Mouse (Mus musculus) MEL (cell line): ENCODE measurements around the gene Fxyd2. TPM values are rescaled to one million over a fixed set of nuclear protein-coding genes. Genes with fewer than 3 reads are reported as not detected.

Experiments
- DNase-seq: peaks from one replicate; pipeline ENCODE4 v3.0.0; 2011; ENCODE audit warnings: low read depth, low spot score
- H3K27ac ChIP-seq: 2 replicates; pipeline ENCODE4 v1.5.1; 2012; ENCODE audit warnings: low read depth, mild to moderate bottlenecking, control low read depth, low read length, moderate library complexity; ENCODE audit not compliant: control insufficient read depth
- H3K27me3 ChIP-seq, 2 experiments: fragments of 150-350 bp in 1 of 2; sonication (generic) in 1 of 2; 2 replicates each; pipeline ENCODE4 v1.6.1; 2012; ENCODE audit warnings: low read length in 2 of 2, mild to moderate bottlenecking in 2 of 2, improper control_type of control experiment in 1 of 2, moderate library complexity in 1 of 2; ENCODE audit not compliant: insufficient read depth in 2 of 2, control insufficient read depth in 1 of 2
- H3K36me3 ChIP-seq, 2 experiments: 2 replicates each; pipeline ENCODE4 v1.6.1; 2012 to 2014; ENCODE audit warnings: low read length in 2 of 2, improper control_type of control experiment in 1 of 2, inconsistent platforms in 1 of 2, mild to moderate bottlenecking in 1 of 2; ENCODE audit not compliant: insufficient read depth in 2 of 2, control insufficient read depth in 1 of 2
- H3K4me1 ChIP-seq, 2 experiments: fragments of 150-350 bp in 1 of 2; sonication (generic) in 1 of 2; 2 replicates each; pipeline ENCODE4 v1.6.1; 2012; ENCODE audit warnings: low read length in 2 of 2, improper control_type of control experiment in 1 of 2, mild to moderate bottlenecking in 1 of 2; ENCODE audit not compliant: insufficient read depth in 2 of 2, control insufficient read depth in 1 of 2
- H3K4me3 ChIP-seq, 2 experiments: fragments of 150-350 bp in 1 of 2; sonication (generic) in 1 of 2; 2 replicates each; pipeline ENCODE4 v1.5.1; 2012; ENCODE audit warnings: low read depth in 2 of 2, low read length in 2 of 2, mild to moderate bottlenecking in 2 of 2, moderate library complexity in 2 of 2, control low read depth in 1 of 2, improper control_type of control experiment in 1 of 2; ENCODE audit not compliant: control insufficient read depth in 1 of 2, insufficient read depth in 1 of 2
- H3K79me2 ChIP-seq: 2 replicates; pipeline ENCODE4 v1.6.1; 2012; ENCODE audit warnings: mild to moderate bottlenecking, low read length, moderate library complexity; ENCODE audit not compliant: control insufficient read depth, poor library complexity, insufficient read depth
- H3K9ac ChIP-seq: 2 replicates; pipeline ENCODE4 v1.6.1; 2012; ENCODE audit warnings: low read depth, mild to moderate bottlenecking, control low read depth, low read length, moderate library complexity; ENCODE audit not compliant: control insufficient read depth, poor library complexity, severe bottlenecking
- H3K9me3 ChIP-seq: fragments of 150-350 bp; sonication (generic); replicated peaks from 2 replicates; pipeline ENCODE4 v1.6.1; 2012; ENCODE audit warnings: mild to moderate bottlenecking, low read length, improper control_type of control experiment, moderate library complexity; ENCODE audit not compliant: insufficient read depth
- BHLHE40 ChIP-seq: IDR thresholded peaks from 2 replicates; pipeline ENCODE4 v1.6.1; 2012; ENCODE audit warnings: low read depth, mild to moderate bottlenecking, inconsistent platforms, low read length, improper control_type of control experiment, borderline replicate concordance
- CHD1 ChIP-seq: IDR thresholded peaks from 2 replicates; pipeline ENCODE4 v1.6.1; 2012; ENCODE audit warnings: low read depth, mild to moderate bottlenecking, inconsistent platforms, low read length, improper control_type of control experiment
- EP300 ChIP-seq, 2 experiments: IDR thresholded peaks; 2 replicates each; pipeline ENCODE4 v1.6.1; 2011; ENCODE audit warnings: improper control_type of control experiment in 2 of 2, low read length in 2 of 2, low read depth in 1 of 2, mild to moderate bottlenecking in 1 of 2
- GATA1 ChIP-seq: IDR thresholded peaks from 2 replicates; pipeline ENCODE4 v1.6.1; 2011; ENCODE audit warnings: low read depth, low read length, improper control_type of control experiment
- JUND ChIP-seq: IDR thresholded peaks from 2 replicates; pipeline ENCODE4 v1.6.1; 2011; ENCODE audit warnings: low read depth, mild to moderate bottlenecking, improper control_type of control experiment, low read length
- KAT2A ChIP-seq: conservative IDR thresholded peaks from 2 replicates; pipeline ENCODE4 v1.6.1; 2012; ENCODE audit warnings: low read depth, low read length, improper control_type of control experiment, inconsistent platforms
- MAX ChIP-seq: IDR thresholded peaks from 2 replicates; pipeline ENCODE4 v1.6.1; 2011; ENCODE audit warnings: low read length, improper control_type of control experiment
- MEF2A ChIP-seq: IDR thresholded peaks from 2 replicates; pipeline ENCODE4 v1.6.1; 2014; ENCODE audit warnings: low read depth, mild to moderate bottlenecking, inconsistent platforms, low read length, improper control_type of control experiment; ENCODE audit not compliant: poor library complexity, insufficient replicate concordance, severe bottlenecking; ENCODE audit errors: extremely low read depth
- MXI1 ChIP-seq: IDR thresholded peaks from 2 replicates; pipeline ENCODE4 v1.6.1; 2011; ENCODE audit warnings: mild to moderate bottlenecking, low read depth, low read length, improper control_type of control experiment
- MYB ChIP-seq: IDR thresholded peaks from 2 replicates; pipeline ENCODE4 v1.6.1; 2011; ENCODE audit warnings: mild to moderate bottlenecking, low read depth, low read length, improper control_type of control experiment
- MYC ChIP-seq: IDR thresholded peaks from 2 replicates; pipeline ENCODE4 v1.6.1; 2011; ENCODE audit warnings: low read depth, mild to moderate bottlenecking, low read length, improper control_type of control experiment, moderate library complexity
- NELFE ChIP-seq: IDR thresholded peaks from 2 replicates; pipeline ENCODE4 v1.6.1; 2011; ENCODE audit warnings: low read depth, low read length, improper control_type of control experiment
- NRF1 ChIP-seq: IDR thresholded peaks from 2 replicates; pipeline ENCODE4 v1.6.1; 2014; ENCODE audit warnings: low read depth, mild to moderate bottlenecking, inconsistent platforms, low read length, improper control_type of control experiment, moderate library complexity; ENCODE audit not compliant: poor library complexity, insufficient read depth, severe bottlenecking
- POLR2A ChIP-seq, 2 experiments: IDR thresholded peaks; 2 replicates each; pipeline ENCODE4 v1.6.1; 2011 to 2012; ENCODE audit warnings: low read length in 2 of 2, mild to moderate bottlenecking in 2 of 2, control low read depth in 1 of 2, improper control_type of control experiment in 1 of 2, low read depth in 1 of 2, moderate library complexity in 1 of 2; ENCODE audit not compliant: control insufficient read depth in 1 of 2, insufficient read depth in 1 of 2, poor library complexity in 1 of 2
- SMC3 ChIP-seq: IDR thresholded peaks from 2 replicates; pipeline ENCODE4 v1.6.1; 2011; ENCODE audit warnings: low read depth, low read length, improper control_type of control experiment
- TCF12 ChIP-seq: IDR thresholded peaks from 2 replicates; pipeline ENCODE4 v1.6.1; 2014; ENCODE audit warnings: low read depth, mild to moderate bottlenecking, inconsistent platforms, low read length, improper control_type of control experiment, moderate library complexity
- USF1 ChIP-seq: IDR thresholded peaks from 2 replicates; pipeline ENCODE4 v1.6.1; 2014; ENCODE audit warnings: low read depth, mild to moderate bottlenecking, inconsistent platforms, low read length, improper control_type of control experiment, moderate library complexity
- ZC3H11A ChIP-seq: IDR thresholded peaks from 2 replicates; pipeline ENCODE4 v1.6.1; 2012; ENCODE audit warnings: low read depth, mild to moderate bottlenecking, inconsistent platforms, low read length, improper control_type of control experiment
- ZMIZ1 ChIP-seq: IDR thresholded peaks from 2 replicates; pipeline ENCODE4 v1.6.1; 2012; ENCODE audit warnings: low read depth, mild to moderate bottlenecking, inconsistent platforms, low read length, improper control_type of control experiment, moderate library complexity
- polyA plus RNA-seq, 2 experiments: library from polyadenylated mRNA; stranded (reverse) in 1 of 2; unstranded in 1 of 2; fragments of >175 nt in 1 of 2; fragments of >200 nt in 1 of 2; gene quantifications; 2 replicates each; pipeline versions ENCODE4 v1.2.1 to v1.2.4; 2012; ENCODE audit warnings: low replicate concordance in 2 of 2, low read depth in 1 of 2; ENCODE audit not compliant: insufficient read length in 2 of 2, insufficient read depth in 1 of 2, missing spikeins in 1 of 2
- total RNA-seq: library from RNA; depleted of rRNA; stranded (reverse); fragments of 300-350 nt; gene quantifications from 2 replicates; pipeline ENCODE4 v1.2.3, GENCODE M21; 2012

Fxyd2 gene
- total and polyA plus RNA-seq, 3 experiments = not detected

DNA sequence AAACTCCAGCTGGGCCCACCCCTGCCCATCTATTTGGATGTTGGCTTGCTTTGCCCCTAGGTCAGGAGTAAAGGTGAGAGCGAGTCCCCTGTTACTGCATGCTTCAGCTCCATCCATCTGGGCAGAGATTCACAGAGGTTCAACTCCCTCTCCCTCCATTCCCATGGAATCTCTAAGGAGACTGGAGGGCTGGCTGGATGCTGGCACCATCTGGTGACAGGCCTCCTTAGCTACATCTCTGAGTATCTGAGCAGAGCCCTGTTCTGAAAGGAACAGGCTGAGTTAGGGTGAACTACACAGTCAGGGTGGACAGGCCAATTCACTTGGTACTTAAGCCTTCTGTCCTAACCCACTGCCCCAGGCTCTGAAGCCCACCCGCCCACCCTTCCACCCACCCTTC is 11.1 kb downstream of the Fxyd2 start:
- no peak overlapping the region for H3K4me3 ChIP-seq
- no peaks in the 10 kb centered on the region for H3K36me3 ChIP-seq
- H3K4me1 ChIP-seq = no peaks in the 10 kb centered on the region
- H3K79me2 ChIP-seq = no peaks in the 10 kb centered on the region
- TF ChIP-seq CHD1 (no peak), SMC3 (no peak), ZC3H11A (no peak), ZMIZ1 (no peak), MXI1 (no peak), JUND (no peak), GATA1 (no peak), NRF1 (no peak), POLR2A (IDR thresholded peaks at IDR 0.05; ENCODE audit: control insufficient read depth in 1 of 2, insufficient read depth in 1 of 2, low read depth in 1 of 2, low read length in 2 of 2, poor library complexity in 1 of 2) (no peak), MYC (no peak), EP300 (IDR thresholded peaks at IDR 0.05; ENCODE audit: low read depth in 1 of 2, low read length in 2 of 2) (no peak), MYB (no peak), MAX (no peak), KAT2A (no peak), TCF12 (no peak), MEF2A (no peak), BHLHE40 (no peak)
- H3K27me3 ChIP-seq = no peaks in the 10 kb centered on the region
- no peak overlapping the region for H3K27ac ChIP-seq
- H3K9ac ChIP-seq = no peak overlapping the region
- H3K9me3 ChIP-seq = no peaks in the 10 kb centered on the region
- no peak for DNase-seq

DNA sequence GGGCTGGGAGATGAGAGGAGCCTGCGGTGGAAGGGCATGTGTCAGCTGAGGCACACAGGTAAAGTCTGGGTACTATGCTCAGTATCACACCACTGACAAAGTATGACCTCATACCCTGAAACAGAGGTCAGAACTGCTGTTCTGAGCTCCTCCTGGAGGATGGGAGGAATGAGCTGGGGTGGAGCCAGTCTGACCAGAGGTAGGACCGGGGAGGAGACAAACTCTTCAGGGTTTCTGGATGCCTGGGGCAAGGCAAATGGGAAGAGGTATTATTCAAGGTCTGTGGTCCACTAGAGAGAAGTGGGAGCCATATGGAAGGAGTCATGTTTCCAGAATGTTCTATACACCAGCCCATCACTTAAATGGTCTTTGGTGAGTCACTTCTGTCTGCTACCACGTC is 11.6 kb downstream of the Fxyd2 start:
- no peaks in the 10 kb centered on the region for H3K36me3 ChIP-seq
- H3K27me3 ChIP-seq = no peaks in the 10 kb centered on the region
- TF ChIP-seq USF1 (no peak), NELFE (no peak)
- no peak overlapping the region for H3K27ac ChIP-seq
- H3K79me2 ChIP-seq = no peaks in the 10 kb centered on the region
- H3K4me3 ChIP-seq = no peak overlapping the region
- no peaks in the 10 kb centered on the region for H3K9me3 ChIP-seq
- DNase-seq = no peak
- no peak overlapping the region for H3K9ac ChIP-seq
- H3K4me1 ChIP-seq = no peaks in the 10 kb centered on the region
